Comparison of ENCODE assay signal across 8 mouse cellular contexts in genomic region chr3:68493586-68494295, GRCm38 (mm10).
DNase-seq lines count a peak whose midpoint lies in the region; ATAC-seq and TF ChIP-seq lines count a peak whose summit lies in the region.

No protein-coding gene starts in this region.

- H3K27me3 ChIP-seq in MEL (ENCODE audit: control insufficient read depth in 1 of 2, insufficient read depth in 2 of 2, low read length in 2 of 2): no peaks in the 10 kb centered on the region

- peaks cover 15% of the 10 kb centered on the region for H3K79me2 ChIP-seq in MEL (ENCODE audit: control insufficient read depth, insufficient read depth, low read length, poor library complexity)

- 1% methylated on average over 69 of the region's 70 CpGs for WGBS in lung, adult 2 months

- peak overlapping the region; percentile 91 for H3K9ac ChIP-seq in MEL (ENCODE audit: control insufficient read depth, low read depth, low read length, poor library complexity, severe bottlenecking)

- H3K9me3 ChIP-seq in MEL (replicated peaks; ENCODE audit: insufficient read depth, low read length): no peaks in the 10 kb centered on the region

- peak; percentile 54 for ATAC-seq in frontal cortex, adult (ENCODE audit: low TSS enrichment)

- no peak for TF ChIP-seq RAD21 in MEL (IDR thresholded peaks at IDR 0.05; ENCODE audit: low read depth, low read length)

- H3K4me3 ChIP-seq in MEL (ENCODE audit: control insufficient read depth in 1 of 2, insufficient read depth in 1 of 2, low read depth in 2 of 2, low read length in 2 of 2): peak overlapping the region; percentile 94 to 98
- peak overlapping the region; percentile 89 for H3K4me3 ChIP-seq in layer of hippocampus, adult 2 months
- peak overlapping the region; percentile 100 for H3K4me3 ChIP-seq in lung, adult 2 months (replicated peaks; ENCODE audit: extremely low read depth, low read depth, low read length)

- peak; percentile 45 to 49; a peak in 2 of 4 replicates for TF ChIP-seq POLR2A in MEL (IDR thresholded peaks at IDR 0.05; ENCODE audit: control insufficient read depth in 1 of 2, insufficient read depth in 1 of 2, low read depth in 1 of 2, low read length in 2 of 2, poor library complexity in 1 of 2)
- peak; percentile 92 for TF ChIP-seq POLR2A in lung, adult 2 months (IDR thresholded peaks at IDR 0.05; ENCODE audit: borderline replicate concordance, extremely low read depth, low read depth, low read length)

- no peak for TF ChIP-seq CTCF in MEL (IDR thresholded peaks at IDR 0.05 in 2 of 3, conservative IDR thresholded peaks at IDR 0.05 in 1 of 3; ENCODE audit: control insufficient read depth in 1 of 3, insufficient read depth in 1 of 3, low read depth in 2 of 3, low read length in 3 of 3, poor library complexity in 1 of 3, severe bottlenecking in 1 of 3)
- TF ChIP-seq CTCF in layer of hippocampus, adult 2 months (conservative IDR thresholded peaks at IDR 0.05): peak; percentile 63
- no peak for TF ChIP-seq CTCF in lung, adult 2 months (IDR thresholded peaks at IDR 0.05; ENCODE audit: insufficient read depth, low read length)

- no peak for TF ChIP-seq EP300 in MEL (IDR thresholded peaks at IDR 0.05; ENCODE audit: low read depth in 1 of 2, low read length in 2 of 2)

- peaks cover 9 to 23% of the 10 kb centered on the region in 2 experiments for H3K4me1 ChIP-seq in MEL (ENCODE audit: control insufficient read depth in 1 of 2, insufficient read depth in 2 of 2, low read length in 2 of 2)
- H3K4me1 ChIP-seq in lung, adult 2 months (ENCODE audit: control insufficient read depth, insufficient read depth, low read length): no peaks in the 10 kb centered on the region; the same call in 1 of the 2 replicates

- peaks cover 0 to 23% of the 10 kb centered on the region in 2 experiments; a peak in 2 of 4 replicates for H3K36me3 ChIP-seq in MEL (ENCODE audit: control insufficient read depth in 1 of 2, insufficient read depth in 2 of 2, low read length in 2 of 2)

- peak overlapping the region; percentile 89 for H3K27ac ChIP-seq in MEL (ENCODE audit: control insufficient read depth, low read depth, low read length)
- peak overlapping the region; percentile 94 for H3K27ac ChIP-seq in layer of hippocampus, adult 2 months

- peak; percentile 73 for DNase-seq in MEL (ENCODE audit: low read depth, low spot score)
- DNase-seq in cerebellum, postnatal 10 days: peak; percentile 73 to 82
- DNase-seq in heart, postnatal 4 days: peak; percentile 89
- peak; percentile 65 to 68 for DNase-seq in layer of hippocampus, adult 2 months (ENCODE audit: low spot score in 2 of 2)
- DNase-seq in lung, adult 2 months: peak; percentile 87
- peak; percentile 68 for DNase-seq in ovary, adult 18-20 months (ENCODE audit: low spot score)
- peak; percentile 32 for DNase-seq in thymus, postnatal 25 days

TF ChIP-seq in MEL, 35 proteins besides CTCF, POLR2A, EP300 and RAD21:
- TF ChIP-seq KAT2A (conservative IDR thresholded peaks at IDR 0.05; ENCODE audit: low read depth, low read length) (no peak), GATA1 (IDR thresholded peaks at IDR 0.05; ENCODE audit: low read depth, low read length) (no peak), MXI1 (IDR thresholded peaks at IDR 0.05; ENCODE audit: low read depth, low read length) (peak; percentile 54), MAZ (IDR thresholded peaks at IDR 0.05; ENCODE audit: low read depth, low read length) (no peak; the same call in 1 of the 2 replicates), SMC3 (IDR thresholded peaks at IDR 0.05; ENCODE audit: low read depth, low read length) (no peak), HCFC1 (IDR thresholded peaks at IDR 0.05; ENCODE audit: low read depth, low read length) (no peak), POLR2AphosphoS2 (IDR thresholded peaks at IDR 0.05; ENCODE audit: low read length) (peak; percentile 59; the same call in 1 of the 2 replicates), TCF12 (IDR thresholded peaks at IDR 0.05; ENCODE audit: low read depth, low read length) (no peak; the same call in 1 of the 2 replicates), MYB (IDR thresholded peaks at IDR 0.05; ENCODE audit: low read depth, low read length) (no peak), POLR2AphosphoS5 (IDR thresholded peaks at IDR 0.05; ENCODE audit: borderline replicate concordance, low read depth, low read length) (no peak), ETS1 (IDR thresholded peaks at IDR 0.05; ENCODE audit: low read depth, low read length) (no peak), ZMIZ1 (IDR thresholded peaks at IDR 0.05; ENCODE audit: low read depth, low read length) (peak; percentile 61), RCOR1 (IDR thresholded peaks at IDR 0.05; ENCODE audit: low read depth, low read length) (0 out of 2 replicates have a peak, but pooled peaks have one; percentile 6), BHLHE40 (IDR thresholded peaks at IDR 0.05; ENCODE audit: borderline replicate concordance, low read depth, low read length) (no peak), MAFK (IDR thresholded peaks at IDR 0.05; ENCODE audit: borderline replicate concordance, low read depth, low read length) (no peak), NRF1 (IDR thresholded peaks at IDR 0.05; ENCODE audit: insufficient read depth, low read depth, low read length, poor library complexity, severe bottlenecking) (peak; percentile 68), TBP (IDR thresholded peaks at IDR 0.05; ENCODE audit: low read depth, low read length) (no peak), MAX (IDR thresholded peaks at IDR 0.05; ENCODE audit: low read length) (0 out of 2 replicates have a peak, but pooled peaks have one; percentile 7), UBTF (IDR thresholded peaks at IDR 0.05; ENCODE audit: borderline replicate concordance, insufficient read depth, low read depth, low read length) (0 out of 2 replicates have a peak, but pooled peaks have one; percentile 52), SIN3A (IDR thresholded peaks at IDR 0.05; ENCODE audit: low read length) (no peak; the same call in 1 of the 2 replicates), ZC3H11A (IDR thresholded peaks at IDR 0.05; ENCODE audit: low read depth, low read length) (no peak), ELF1 (IDR thresholded peaks at IDR 0.05; ENCODE audit: low read depth, low read length) (no peak), MEF2A (IDR thresholded peaks at IDR 0.05; ENCODE audit: extremely low read depth, insufficient replicate concordance, low read depth, low read length, poor library complexity, severe bottlenecking) (no peak), MYC (IDR thresholded peaks at IDR 0.05; ENCODE audit: low read depth, low read length) (no peak), CHD2 (IDR thresholded peaks at IDR 0.05; ENCODE audit: low read length) (no peak), TAL1 (IDR thresholded peaks at IDR 0.05; ENCODE audit: low read length) (no peak), CHD1 (IDR thresholded peaks at IDR 0.05; ENCODE audit: low read depth, low read length) (peak; percentile 76; the same call in 1 of the 2 replicates), NELFE (IDR thresholded peaks at IDR 0.05; ENCODE audit: low read depth, low read length) (peak; percentile 62)

Comparison
In these comparisons a context has a peak if more than half of its experiments do, and no peak if none do; other contexts are left out.
1. Peak in every context shown above with its lines: DNase-seq, ATAC-seq, H3K4me3 ChIP-seq and H3K27ac ChIP-seq.
2. DNase-seq: peak in every context shown above with its lines; median percentile 89 in heart, postnatal 4 days; 87 in lung, adult 2 months; 78 in cerebellum, postnatal 10 days; 73 in MEL; 68 in ovary, adult 18-20 months; 66 in layer of hippocampus, adult 2 months; 32 in thymus, postnatal 25 days.